Mouse (Mus musculus): Measurements from ENCODE around the gene Vwa1. TPM values are rescaled to one million over a fixed set of nuclear protein-coding genes. Genes with fewer than 3 reads are reported as not detected.
A peak's percentile ranks its signal among the peaks of the same experiment; 100 is the strongest.

Gene Vwa1
- total RNA-seq, 2 experiments from 2014 or later = 14.0 to 15.8 TPM

DNA sequence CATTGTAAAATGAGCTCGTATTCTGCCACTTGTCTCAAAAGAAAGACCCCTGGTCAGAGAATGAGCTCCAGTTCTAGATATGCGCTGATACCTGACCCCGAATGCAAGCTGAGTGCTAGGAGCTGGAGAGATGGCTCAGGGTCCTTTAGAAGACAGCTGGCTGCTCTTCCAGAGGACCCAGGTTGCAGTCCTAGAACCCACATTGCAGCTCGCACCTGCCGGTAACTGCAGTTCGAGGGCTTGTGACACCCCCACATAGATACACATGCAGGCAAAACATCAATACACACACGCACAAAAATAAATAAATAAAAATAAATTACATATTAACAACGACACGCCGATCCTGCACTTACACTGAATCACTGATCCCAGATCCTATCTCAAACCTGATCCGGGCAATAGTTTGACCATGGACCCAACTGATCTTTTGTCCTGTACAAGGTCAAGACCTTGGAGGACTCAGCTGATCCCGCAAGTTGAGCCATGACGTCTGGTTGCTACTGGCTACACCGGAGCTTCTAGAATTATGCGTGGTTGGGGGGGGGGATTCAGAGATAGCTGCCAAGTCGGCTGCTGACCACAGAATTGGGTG, 9.1 kb upstream of the Vwa1 start:
- intact Hi-C loops (cut with DNase I) = loop anchor here (1.0 kb wide), 1 partner anchor 14 kb away; no protein-coding TSS in a partner anchor
- peak in 1 of 2 experiments; percentile 26 for DNase-seq

DNA sequence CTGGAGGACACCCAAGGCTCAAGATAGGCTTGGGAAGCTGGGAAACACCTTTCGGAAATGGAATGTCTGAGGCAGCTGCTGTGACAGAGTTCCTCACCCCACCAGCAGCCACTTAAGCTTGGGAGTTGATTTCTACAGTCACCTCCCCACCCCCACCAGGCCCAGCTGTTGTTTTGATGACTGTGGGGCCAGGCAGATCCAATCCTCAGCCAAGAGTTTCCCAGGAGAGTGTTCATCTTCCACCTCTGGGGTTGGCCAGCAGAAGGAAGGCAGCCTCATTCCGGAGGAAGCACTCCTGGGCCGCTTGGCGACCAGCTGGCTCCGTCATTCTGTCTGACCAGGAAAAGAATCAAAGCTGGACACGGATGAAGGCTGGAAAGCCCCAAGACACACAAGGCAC, 6.4 kb upstream of the Vwa1 start:
- peak; percentile 86 for DNase-seq
- intact Hi-C loops (cut with DNase I) = no loop called here

DNA sequence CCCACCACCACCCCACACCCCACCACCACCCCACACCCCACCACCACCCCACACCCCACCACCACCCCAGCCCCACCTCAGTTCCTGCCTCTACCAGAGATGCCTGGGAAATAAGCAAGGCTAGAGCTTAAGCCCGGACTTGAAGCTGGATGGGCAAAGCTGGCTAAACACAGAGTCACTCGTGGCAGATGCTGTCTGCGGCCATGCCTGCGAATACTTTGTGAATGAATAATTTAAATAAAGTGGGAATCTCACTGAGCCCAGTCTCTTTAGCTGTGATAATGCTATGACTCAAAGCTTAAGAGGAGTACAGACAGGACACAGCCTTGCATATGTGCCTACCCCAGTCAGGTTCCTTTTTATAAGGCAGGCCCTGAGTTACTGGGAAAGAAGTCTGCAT, 5.0 kb upstream of the Vwa1 start:
- no peak for DNase-seq
- intact Hi-C loops (cut with DNase I) = loop anchor here (10.0 kb wide), 1 partner anchor 295 kb away; no protein-coding TSS in a partner anchor

DNA sequence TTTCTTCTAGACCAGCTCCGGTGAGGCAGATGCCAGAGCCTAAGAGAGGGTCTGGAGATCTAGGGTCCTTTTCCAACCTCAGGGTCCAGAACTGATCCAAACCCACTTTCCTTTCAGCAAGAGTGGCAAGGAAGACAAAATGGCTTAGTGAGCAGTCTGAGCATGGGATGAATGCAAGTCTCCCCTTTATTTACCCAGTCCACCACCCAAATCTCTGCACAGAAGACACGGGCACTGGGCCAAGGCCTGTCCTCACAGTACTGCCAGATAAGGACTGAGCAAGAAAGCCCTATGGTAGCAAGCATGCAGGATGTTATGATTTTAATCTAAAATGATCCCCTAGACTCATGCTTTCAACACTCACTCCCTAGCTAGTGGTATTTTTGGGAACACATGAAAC, 3.3 kb upstream of the Vwa1 start:
- intact Hi-C loops (cut with DNase I) = loop anchor here (10.0 kb wide), 1 partner anchor 293 kb away; no protein-coding TSS in a partner anchor

DNA sequence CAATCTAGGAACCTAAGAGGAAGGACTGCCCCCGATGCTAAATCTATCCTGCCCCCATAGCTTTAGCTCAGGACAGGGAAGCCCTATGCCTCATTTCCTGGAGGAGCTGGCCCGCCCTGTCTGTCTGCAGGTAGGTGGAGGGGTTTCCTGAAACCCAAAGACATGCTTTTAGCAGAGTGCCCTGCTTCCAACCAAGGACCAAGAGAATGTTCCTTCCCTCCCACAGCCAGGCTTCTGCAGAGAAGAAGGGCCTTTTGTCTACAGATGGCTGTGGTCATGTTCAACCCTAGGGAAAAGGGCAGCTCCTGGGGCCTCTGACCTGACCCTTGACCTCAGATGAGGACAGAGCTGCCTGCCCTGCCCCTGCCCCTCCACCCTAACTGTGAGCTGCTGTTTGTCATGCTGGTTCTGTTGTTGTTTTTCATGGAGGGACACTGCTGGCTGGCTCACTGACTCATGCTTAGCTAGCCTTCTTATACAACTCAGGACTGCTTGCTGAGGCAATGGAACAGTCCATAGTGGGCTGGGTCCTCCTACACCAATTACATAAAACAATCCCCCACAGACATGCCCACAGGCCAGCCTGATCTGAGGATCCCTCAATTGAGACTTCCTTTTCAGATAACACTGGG, 2.3 kb upstream of the Vwa1 start:
- no peak for DNase-seq
- intact Hi-C loops (cut with DNase I) = loop anchor here (10.0 kb wide), 1 partner anchor 292 kb away; no protein-coding TSS in a partner anchor

More for the DNA sequence above, 3.3 kb upstream of the Vwa1 start:
- DNase-seq = peak in 1 of 2 experiments; percentile 32

DNA sequence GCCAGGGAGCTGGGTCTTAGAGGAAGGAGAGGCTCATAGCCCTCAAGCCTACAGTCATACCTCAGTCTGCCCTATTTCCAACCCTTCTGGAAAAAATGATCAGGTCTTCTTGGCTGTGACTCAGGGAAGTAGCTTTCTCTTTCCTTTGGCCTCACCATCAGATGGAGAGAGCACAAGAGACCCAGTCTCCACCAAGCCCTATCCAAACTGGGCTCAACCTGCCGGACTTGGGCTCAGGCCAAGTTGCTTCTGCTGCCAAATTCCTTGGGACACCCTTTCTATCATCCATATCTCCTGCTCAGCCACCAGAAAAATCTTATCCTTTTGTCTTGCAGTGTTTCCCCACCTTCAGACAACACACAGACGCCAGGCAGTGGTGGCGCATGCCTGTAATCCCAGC, 1.4 kb upstream of the Vwa1 start:
- DNase-seq = peak; percentile 60 to 63
- intact Hi-C loops (cut with DNase I) = loop anchor here (10.0 kb wide), 1 partner anchor 291 kb away; no protein-coding TSS in a partner anchor

DNA sequence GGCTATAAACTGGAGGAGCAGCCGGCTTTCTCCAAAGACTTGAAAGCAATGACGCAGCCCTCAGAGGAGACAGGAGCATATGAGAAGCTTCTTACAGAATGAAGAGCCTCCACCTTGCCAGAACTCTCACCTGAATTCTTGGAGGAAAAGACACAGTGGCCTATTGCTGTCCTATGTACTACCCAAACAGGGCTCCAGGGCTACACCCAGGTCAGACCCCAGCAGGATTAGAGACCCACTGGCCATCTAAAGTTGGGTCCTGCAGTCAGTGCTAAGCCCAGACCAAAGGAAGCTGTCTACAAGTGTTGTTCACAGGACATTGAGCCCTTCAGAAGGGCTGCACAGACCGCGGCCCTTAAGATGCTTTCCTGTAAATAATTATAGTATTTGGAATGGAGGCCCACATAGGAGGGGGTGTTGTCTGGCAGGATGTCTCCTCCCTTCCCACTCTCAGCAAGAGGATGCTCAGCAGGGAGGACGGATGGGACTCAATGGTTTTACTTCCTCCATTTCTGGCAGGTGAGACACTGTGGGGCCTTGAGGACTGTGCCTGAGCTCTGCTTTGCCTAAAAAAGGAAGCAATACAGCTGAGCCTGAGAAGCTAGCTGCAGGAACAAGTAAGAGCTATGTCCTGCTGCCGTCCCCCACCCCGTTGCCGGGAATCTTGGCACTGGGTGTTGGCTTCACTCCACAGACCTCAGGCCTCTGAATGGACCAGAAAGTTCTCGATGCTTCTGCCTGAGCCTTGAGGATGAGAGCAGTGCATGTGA, 658 bp upstream of the Vwa1 start:
- DNase-seq = peak; percentile 83 to 85
- intact Hi-C loops (cut with DNase I) = loop anchor here (10.0 kb wide), 1 partner anchor 290 kb away; no protein-coding TSS in a partner anchor

DNA sequence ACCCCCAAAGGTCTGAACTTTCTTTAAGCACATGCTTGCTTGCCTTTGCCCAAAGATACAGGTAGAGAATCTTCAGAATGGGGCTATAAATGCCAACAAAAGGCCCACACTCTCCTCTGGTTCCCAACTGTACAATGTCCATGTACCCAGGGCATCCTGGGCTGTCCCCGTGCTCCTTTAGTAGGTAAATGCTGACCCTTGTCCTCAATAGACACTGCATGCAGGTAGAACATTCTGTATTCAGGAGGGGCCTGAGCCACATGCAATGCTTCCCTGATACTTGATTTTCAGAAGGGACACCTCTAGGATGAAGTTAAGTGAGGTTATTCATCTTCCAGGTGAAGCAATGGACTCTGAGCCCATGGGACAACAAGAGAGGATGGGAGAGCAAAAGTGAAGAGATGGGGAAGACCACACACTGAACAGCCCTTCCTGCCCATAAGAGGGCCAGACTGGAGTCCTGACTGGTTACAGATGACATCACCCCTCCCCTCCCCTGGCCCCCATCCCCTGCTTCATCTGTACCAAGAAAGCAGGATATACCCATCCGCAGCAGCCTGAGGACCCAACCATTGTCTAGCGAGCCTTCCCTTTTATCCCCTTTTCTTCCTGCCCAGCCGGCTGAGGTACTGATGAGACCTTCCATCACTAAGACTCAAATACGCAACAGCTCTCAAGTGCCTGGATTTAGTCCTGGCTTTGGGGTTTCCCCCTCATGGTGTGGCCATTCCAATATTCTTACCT, 991 bp downstream of the Vwa1 start:
- intact Hi-C loops (cut with DNase I) = loop anchor here (10.0 kb wide), 1 partner anchor 289 kb away; no protein-coding TSS in a partner anchor
- no peak for DNase-seq

DNA sequence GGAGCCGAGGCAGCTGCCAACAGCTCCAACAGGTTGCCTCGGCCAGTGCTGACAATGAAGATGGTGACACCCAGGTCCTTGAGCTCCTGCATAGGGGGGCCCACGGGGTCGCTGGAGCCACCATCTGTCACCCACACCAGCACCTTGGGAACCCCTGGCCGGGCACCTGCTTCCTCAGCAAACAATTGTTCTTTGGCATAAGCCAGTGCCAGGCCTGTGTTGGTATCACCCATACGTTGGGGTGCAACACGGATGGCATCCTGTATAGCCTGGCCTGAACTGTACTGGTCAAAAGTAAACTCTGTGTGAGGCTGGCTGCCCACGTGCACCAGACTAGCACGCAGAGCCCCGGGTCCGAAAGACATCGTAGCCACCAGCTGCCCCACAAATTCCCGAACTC, 1.7 kb downstream of the Vwa1 start:
- intact Hi-C loops (cut with DNase I) = loop anchor here (10.0 kb wide), 1 partner anchor 288 kb away; no protein-coding TSS in a partner anchor
- no peak for DNase-seq

DNA sequence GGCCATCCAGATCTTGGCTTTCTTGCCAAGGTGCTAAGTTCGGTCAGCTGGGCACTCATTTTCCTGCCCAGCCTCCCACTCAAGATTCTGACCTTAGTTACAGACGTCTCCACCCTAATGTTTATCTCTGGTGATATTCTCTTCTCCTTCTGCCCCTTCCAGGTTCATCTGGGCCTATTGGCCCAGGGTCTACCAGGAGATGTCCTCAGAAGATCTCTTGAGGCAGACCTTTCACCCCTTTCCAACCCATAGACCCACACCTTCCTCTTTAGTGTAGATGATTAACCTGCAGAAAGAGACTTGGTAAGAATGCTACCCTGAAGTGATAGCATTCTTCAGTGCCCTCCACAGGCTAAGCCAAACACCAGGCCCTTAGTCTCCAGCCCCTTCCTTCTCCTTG, 2.8 kb downstream of the Vwa1 start:
- no peak for DNase-seq
- intact Hi-C loops (cut with DNase I) = loop anchor here (10.0 kb wide), 1 partner anchor 287 kb away; no protein-coding TSS in a partner anchor

DNA sequence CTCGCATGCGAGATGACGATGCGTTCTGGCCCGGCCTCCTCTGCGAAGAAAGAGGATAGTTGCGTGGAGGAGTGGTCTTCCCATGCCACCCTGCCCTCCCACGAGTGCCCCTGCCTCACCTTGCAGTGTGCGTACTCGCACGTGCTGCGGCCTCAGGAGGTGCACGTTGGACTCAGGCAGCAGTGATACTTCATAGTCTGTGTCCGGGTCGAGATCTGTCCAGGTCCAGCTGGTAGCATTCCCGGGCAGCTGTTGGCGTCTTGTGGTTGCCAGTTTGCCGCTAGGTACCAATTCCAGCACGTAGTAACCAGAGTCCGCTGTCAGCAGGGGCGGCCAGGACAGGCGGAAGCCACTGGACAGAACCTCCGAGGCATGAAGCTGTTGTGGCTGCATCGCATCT, 3.9 kb downstream of the Vwa1 start:
- no peak for DNase-seq
- intact Hi-C loops (cut with DNase I) = loop anchor here (1.0 to 10.0 kb wide), 2 partner anchors 49 to 286 kb away; no protein-coding TSS in a partner anchor

DNA sequence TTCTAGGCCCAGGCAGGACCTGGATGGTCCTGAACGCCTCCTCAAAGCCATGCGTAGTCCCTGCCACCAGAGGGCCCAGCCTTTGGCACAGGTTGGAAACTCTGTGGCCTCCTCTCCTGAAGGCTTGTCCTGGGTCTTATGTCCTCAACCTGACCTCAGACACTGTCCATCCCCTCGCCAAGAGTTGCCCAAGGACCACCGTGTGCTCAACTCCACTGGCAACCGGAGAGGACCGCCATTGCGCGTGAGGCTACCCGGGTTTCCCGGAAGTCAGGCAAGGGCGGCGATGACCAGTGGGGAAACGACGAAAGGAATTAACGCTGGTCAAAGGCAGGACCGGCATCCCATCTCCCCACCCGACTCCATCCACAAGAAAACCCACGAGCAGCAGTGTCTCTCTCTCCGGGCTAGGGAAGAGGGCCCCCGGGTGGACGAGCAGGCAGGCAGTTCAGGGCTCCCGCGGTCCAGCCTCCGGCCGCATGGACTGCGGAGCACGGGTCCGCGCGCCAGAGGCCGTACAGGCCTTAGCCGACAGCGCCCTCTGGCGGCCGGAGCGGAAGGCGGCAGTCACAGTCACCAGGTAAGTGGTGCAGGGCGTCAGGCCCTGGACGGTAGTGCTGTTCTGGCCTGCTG, 4.5 kb downstream of the Vwa1 start:
- intact Hi-C loops (cut with DNase I) = loop anchor here (1.0 to 10.0 kb wide), 3 partner anchors 14 to 285 kb away; no protein-coding TSS in a partner anchor

DNA sequence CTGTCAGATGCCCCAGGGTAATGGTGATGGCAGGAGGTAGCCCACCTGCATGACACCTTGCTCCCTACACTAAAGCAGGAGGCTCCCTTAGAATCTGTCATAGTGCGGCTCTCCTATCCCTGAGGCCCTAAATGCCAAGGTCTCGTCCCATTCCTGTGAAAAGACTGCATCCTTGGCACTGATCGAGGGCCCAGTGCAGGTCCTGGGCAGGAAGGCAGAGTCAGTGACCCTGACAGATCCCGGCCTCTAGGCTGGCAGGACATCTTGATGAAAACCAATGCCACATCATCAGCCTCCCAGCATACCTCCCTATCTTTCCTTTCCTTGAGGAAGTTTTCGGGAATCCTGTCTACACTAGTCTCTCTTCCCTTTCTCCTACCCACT, 5.0 kb downstream of the Vwa1 start:
- intact Hi-C loops (cut with DNase I) = loop anchor here (1.0 kb wide), 1 partner anchor 15 kb away; no protein-coding TSS in a partner anchor
- DNase-seq = no peak

More for the DNA sequence above, 4.5 kb downstream of the Vwa1 start:
- peak; percentile 93 to 94 for DNase-seq

DNA sequence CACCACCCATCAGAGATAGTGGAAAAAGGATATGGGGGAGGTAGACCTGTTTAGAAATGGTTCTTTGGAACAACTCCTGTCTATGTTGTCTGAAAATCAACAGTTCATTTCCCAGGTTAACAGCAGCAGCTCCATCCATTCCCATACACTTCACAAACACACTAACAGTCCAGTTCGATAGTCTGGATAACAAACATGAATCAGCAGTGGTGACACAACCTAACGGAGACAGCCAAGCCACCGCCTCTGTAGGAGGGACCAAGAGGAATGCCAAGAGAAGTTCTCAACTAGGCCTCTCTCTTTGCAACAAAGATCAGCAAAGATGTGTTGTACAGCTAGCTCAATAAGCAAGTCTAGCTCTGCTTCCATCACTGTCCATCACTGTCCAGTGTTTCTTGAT, 12.1 kb downstream of the Vwa1 start:
- intact Hi-C loops (cut with DNase I) = no loop called here
- no peak for DNase-seq

DNA sequence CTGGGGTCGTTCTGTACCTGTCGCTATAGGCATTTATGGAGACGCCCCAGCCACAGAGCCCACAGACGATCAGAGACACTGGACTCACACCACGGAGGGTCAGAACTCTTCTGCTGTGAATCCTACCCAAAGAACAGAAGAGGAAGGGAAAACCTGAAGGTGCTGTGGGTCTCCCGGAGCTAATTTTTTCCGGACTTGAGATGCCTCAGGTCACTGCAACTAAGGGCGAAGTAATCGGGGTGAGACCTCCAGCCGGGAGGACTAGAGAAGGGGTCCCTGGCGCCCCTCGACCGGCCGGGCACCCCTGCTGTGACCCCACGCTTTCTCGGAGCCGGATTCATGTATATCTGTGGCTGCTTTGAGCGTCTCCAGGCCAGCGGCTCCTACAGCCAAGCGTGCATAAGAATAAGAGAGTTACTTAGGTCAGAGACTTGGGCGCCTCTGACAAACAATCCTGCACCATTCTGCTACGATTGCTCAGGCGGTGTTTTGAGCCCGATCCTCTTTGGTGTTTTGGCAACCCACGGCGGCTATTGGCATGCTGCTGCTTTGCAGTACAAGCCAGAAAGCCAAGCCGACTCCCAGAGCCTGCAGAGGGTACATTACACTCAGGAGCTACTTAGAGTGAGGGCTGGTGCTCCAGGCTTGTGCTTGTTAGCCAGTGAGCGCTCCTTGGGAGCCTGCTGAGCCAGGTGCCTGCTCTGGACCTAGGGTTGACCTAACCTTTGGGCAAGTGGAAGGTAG, 13.0 kb downstream of the Vwa1 start:
- intact Hi-C loops (cut with DNase I) = no loop called here
- peak in 1 of 2 experiments; percentile 31 for DNase-seq

DNA sequence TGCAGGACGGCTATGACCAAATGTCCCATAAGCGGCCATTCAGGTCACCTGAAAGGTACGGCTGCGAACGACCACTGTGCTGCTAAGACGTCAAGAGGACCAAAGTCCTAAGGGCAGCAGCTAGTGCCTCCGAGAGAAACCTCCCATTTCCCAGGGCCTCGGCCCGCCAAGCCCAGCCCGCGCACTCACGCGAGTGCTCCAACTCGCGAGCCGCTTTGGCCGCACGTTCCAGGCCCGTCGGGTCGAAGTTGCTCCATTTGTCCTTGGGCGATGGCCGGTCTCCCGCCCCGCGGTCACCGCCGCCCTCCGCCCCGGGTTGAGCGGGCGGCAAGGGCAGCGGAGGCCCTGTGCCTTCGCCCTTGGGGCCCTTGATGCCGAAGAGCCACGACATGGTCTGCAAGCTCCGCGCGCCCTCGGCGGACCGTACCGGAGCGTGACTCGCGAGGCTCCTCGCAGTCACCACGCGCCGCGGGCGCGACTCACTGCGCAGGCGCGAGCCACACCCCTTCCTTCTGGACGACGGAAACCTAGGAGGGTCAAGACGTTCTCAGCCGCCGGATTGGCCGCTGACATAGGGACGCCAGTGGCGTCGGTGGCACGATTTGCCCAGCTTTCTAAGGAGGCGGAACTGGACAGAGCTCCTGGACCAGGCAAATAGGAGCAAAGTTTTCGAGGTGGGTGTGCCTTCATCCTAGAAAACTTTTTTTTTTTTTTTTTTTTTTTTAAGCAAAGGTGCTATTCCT, 13.7 kb downstream of the Vwa1 start, which contains the start of gene Atad3a:
Gene Atad3a (minus strand): TSS at position 481 of the 743 bp plus-strand sequence.
- intact Hi-C loops (cut with DNase I) = no loop called here
- peak; percentile 98 for DNase-seq

DNA sequence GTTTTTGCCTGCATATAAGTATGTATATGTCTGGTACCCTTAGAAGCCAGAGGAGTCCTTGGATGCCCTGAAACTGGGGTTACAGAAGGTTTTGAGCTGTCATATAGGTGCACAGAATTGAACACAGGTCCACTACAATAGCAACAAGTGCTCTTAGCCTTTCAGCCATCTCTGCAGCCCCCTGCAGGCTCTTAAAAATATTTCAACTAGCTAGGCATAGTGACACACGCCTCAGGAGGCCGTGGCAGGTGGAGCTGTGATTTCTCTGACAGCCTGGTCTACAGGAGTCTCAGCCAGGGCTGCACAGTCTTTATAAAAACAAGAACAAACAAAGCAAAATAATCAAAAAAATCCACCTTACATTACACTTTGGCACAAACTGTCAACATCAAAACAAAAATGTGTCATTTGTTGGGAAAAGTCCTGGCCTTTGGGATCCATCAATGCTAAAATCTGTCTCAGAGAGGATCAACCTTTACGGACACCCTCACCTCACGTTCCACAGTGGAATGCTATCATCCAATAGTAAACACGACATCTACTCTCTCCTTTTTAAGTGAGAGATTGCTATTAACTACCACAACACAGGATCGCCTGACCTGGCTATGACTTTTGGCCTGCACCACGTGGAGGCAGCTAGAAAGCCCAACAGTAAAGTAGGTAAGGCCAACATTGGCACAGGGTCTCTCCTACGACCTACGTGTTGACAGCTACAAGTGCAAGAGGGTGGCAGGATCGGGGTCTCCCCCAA, 14.5 kb downstream of the Vwa1 start:
- intact Hi-C loops (cut with DNase I) = no loop called here

DNA sequence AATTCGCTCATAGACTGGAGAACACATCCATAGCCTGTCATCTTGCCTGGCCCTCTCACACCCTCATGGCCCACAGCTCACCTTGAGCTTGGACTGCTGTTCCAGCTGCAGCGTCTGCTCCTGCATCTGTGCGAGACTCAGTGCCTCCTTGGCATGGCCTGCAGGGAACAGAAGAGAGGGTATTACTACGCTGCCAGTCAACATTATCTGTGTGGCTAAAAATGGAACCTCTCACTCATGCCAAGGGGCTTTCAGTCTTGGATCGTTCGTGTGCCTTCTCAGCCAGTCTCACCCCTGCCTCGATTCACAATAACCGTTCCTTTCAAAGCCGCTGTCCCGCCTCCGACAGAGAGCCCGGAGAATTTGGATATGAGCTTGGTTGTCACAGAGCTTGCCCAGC, 17.5 kb downstream of the Vwa1 start:
- DNase-seq = peak; percentile 43 to 58
- intact Hi-C loops (cut with DNase I) = no loop called here

More for the DNA sequence above, 14.5 kb downstream of the Vwa1 start:
- peak; percentile 48 to 55 for DNase-seq

Data from heart, postnatal 10 days (tissue).